Mouse (Mus musculus): ENCODE results near the gene Sspn.

DNA sequence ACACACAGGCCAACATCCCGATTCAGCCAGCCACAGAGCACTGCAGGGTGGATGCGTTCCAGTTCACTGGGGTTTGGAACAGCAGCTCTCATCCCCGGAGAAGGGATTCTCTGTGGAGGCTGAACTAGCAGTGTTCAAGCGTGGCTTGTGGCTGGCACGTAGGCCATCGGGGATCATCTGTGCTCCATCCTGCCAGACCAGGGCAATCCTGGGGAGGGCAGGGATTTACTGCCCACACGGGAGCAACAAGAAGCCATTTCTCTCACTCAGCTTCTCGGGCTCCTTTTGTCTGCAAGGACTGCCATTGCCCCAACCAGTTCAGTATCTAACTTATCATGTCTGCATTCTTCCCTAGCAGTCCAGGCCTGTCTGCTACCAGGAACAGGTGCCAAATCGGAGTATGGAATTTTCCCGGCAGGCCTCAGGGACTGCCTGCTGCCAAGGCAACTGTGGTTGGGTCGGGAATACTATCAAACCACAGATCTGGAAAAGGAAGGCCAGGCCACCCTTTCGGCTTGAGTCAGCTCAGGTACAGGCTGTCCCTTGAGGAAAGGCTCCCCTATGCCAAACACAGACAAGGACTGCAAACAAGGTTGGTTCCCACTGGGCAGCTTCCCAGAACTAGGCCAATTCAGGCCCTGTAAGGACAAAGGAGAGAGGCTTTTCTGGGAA, 78.8 kb downstream of the Sspn start:
- TF ChIP-seq CTCF (conservative IDR thresholded peaks at IDR 0.05; ENCODE audit: insufficient read depth, insufficient read length, low read depth, low read length) (no peak), POLR2A (IDR thresholded peaks at IDR 0.05; ENCODE audit: low read depth, low read length) (no peak)
